Mouse (Mus musculus): ENCODE measurements around the gene Snx5. TPM values are rescaled to one million over a fixed set of nuclear protein-coding genes. Genes with fewer than 3 reads are reported as not detected.

The Snx5 gene
- polyA plus RNA-seq, 1 experiment from 2014 or later = 90.9 TPM

DNA sequence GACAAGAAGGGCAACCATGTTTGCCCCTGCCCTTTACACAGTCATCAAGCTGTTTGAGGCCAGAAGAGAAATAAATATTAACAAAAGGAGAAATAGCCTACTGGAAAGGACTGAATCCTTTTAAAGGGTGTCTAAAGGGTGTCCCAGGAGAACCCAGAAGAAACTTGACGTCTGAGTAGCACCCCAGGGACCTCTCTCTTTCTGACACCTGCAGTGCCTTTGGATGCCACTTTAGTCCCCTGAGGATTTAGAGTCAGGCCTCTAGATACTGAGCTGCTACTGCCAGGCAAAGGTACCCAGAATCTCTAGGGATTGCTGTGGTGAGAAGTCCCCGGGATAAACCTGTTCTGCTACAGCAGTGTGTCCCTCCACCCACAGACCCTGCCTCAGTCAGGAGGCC, 31.4 kb downstream of the Snx5 start:
- Histone ChIP-seq H3K27me3 (replicated peaks) (no peaks in the 10 kb centered on the region), H3K4me1 (no peaks in the 10 kb centered on the region), H3K4me2 (no peak overlapping the region), H3K9ac (no peak overlapping the region), H3K4me3 (no peak overlapping the region), H3K9me3 (0 out of 2 replicates have a peak, but pooled peaks cover 9% of the 10 kb centered on the region), H3K36me3 (no peaks in the 10 kb centered on the region), H3K27ac (replicated peaks) (no peak overlapping the region)
- WGBS = 53% methylated on average over 2 of the region's 2 CpGs
- no peak for ATAC-seq (ENCODE audit: extremely low read depth, insufficient number of reproducible peaks, low FRiP score, low TSS enrichment)

- Histone ChIP-seq H3K9me3 (0 out of 2 replicates have a peak, but pooled peaks cover 11% of the 10 kb centered on the region), H3K9ac (no peak overlapping the region), H3K4me2 (no peak overlapping the region), H3K4me3 (no peak overlapping the region), H3K36me3 (no peaks in the 10 kb centered on the region), H3K27ac (replicated peaks) (no peak overlapping the region), H3K4me1 (no peaks in the 10 kb centered on the region), H3K27me3 (replicated peaks) (no peaks in the 10 kb centered on the region)
- ATAC-seq (ENCODE audit: extremely low read depth, insufficient number of reproducible peaks, low FRiP score, low TSS enrichment) = no peak
- 66% methylated on average over 6 of the region's 6 CpGs for WGBS
Measured at GRCm38 (mm10) chr2:144238341-144238740, 32.4 kb downstream of the Snx5 start.

DNA sequence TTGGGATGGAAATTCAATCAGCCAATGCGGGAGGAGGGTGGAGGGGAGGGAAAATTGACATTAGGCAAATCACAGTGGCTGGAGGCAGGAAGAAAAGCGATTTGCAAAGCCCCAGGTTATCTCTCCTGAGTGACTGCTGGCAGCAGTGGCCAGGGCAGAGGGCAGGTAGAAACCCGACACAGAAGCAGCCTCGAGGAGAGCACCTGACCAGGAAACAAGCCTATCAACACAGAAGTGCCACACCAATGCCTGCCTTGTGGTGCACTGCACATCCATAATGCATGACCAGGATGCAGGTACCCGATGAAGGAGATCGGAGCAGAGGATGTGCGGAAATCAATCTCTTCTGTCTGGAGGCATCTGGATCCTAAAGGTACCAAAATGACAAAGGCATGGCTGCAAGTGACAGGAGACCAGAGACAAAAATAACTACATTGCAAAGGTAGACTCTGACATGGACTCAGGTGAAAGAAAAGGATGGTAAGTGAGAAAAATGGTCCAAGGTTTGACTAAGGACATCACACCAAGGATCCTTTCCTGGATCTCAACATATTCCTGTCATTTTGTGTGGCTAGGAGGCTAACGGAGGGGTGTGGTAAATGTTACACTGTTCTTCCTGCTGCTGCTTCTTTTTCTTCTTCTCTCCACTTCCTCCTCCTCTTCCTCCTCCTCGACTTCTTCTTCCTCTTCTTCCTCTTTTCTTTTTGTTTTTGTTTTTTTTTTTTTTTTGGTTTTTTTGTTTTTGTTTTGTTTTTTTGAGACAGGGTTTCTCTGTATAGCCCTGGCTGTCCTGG, 33.7 kb downstream of the Snx5 start:
- 53% methylated on average over 9 of the region's 9 CpGs for WGBS
- no peak overlapping the region for H3K4me3 ChIP-seq
- no peak for ATAC-seq (ENCODE audit: extremely low read depth, insufficient number of reproducible peaks, low FRiP score, low TSS enrichment)

GRCm38 (mm10) chr2:144235776-144236175, 34.9 kb downstream of the Snx5 start:
- Histone ChIP-seq H3K4me3 (no peak overlapping the region), H3K9ac (no peak overlapping the region), H3K4me2 (no peak overlapping the region), H3K27ac (replicated peaks) (no peak overlapping the region), H3K27me3 (replicated peaks) (no peaks in the 10 kb centered on the region), H3K36me3 (no peaks in the 10 kb centered on the region), H3K9me3 (0 out of 2 replicates have a peak, but pooled peaks cover 11% of the 10 kb centered on the region), H3K4me1 (0 out of 2 replicates have a peak, but pooled peaks cover 2% of the 10 kb centered on the region)
- WGBS = 62% methylated on average over 3 of the region's 3 CpGs
- ATAC-seq (ENCODE audit: extremely low read depth, insufficient number of reproducible peaks, low FRiP score, low TSS enrichment) = no peak

More for the DNA sequence above, 33.7 kb downstream of the Snx5 start:
- 0 out of 2 replicates have a peak, but pooled peaks cover 11% of the 10 kb centered on the region for H3K9me3 ChIP-seq
- no peaks in the 10 kb centered on the region for H3K36me3 ChIP-seq
- no peak overlapping the region for H3K27ac ChIP-seq (replicated peaks)
- H3K4me2 ChIP-seq = no peak overlapping the region
- no peak overlapping the region for H3K9ac ChIP-seq
- no peaks in the 10 kb centered on the region for H3K4me1 ChIP-seq
- H3K27me3 ChIP-seq (replicated peaks) = no peaks in the 10 kb centered on the region

GRCm38 (mm10) chr2:144233534-144233933, 37.2 kb downstream of the Snx5 start:
- Histone ChIP-seq H3K27me3 (replicated peaks) (no peaks in the 10 kb centered on the region), H3K4me1 (0 out of 2 replicates have a peak, but pooled peaks cover 6% of the 10 kb centered on the region), H3K36me3 (no peaks in the 10 kb centered on the region), H3K27ac (replicated peaks) (no peak overlapping the region), H3K9me3 (0 out of 2 replicates have a peak, but pooled peaks cover 11% of the 10 kb centered on the region), H3K4me2 (no peak overlapping the region), H3K9ac (no peak overlapping the region), H3K4me3 (no peak overlapping the region)
- no peak for ATAC-seq (ENCODE audit: extremely low read depth, insufficient number of reproducible peaks, low FRiP score, low TSS enrichment)
- WGBS = 71% methylated on average over 3 of the region's 3 CpGs

- H3K36me3 ChIP-seq = no peaks in the 10 kb centered on the region
- 0 out of 2 replicates have a peak, but pooled peaks cover 15% of the 10 kb centered on the region for H3K9me3 ChIP-seq
- no peak overlapping the region for H3K27ac ChIP-seq (replicated peaks)
- no peaks in the 10 kb centered on the region for H3K27me3 ChIP-seq (replicated peaks)
- no peak for ATAC-seq (ENCODE audit: extremely low read depth, insufficient number of reproducible peaks, low FRiP score, low TSS enrichment)
- no peak overlapping the region for H3K4me3 ChIP-seq
- H3K4me1 ChIP-seq = 0 out of 2 replicates have a peak, but pooled peaks cover 6% of the 10 kb centered on the region
- H3K9ac ChIP-seq = no peak overlapping the region
- H3K4me2 ChIP-seq = no peak overlapping the region
- 61% methylated on average over 5 of the region's 5 CpGs for WGBS
Measured at GRCm38 (mm10) chr2:144231115-144231514, 39.6 kb downstream of the Snx5 start.

DNA sequence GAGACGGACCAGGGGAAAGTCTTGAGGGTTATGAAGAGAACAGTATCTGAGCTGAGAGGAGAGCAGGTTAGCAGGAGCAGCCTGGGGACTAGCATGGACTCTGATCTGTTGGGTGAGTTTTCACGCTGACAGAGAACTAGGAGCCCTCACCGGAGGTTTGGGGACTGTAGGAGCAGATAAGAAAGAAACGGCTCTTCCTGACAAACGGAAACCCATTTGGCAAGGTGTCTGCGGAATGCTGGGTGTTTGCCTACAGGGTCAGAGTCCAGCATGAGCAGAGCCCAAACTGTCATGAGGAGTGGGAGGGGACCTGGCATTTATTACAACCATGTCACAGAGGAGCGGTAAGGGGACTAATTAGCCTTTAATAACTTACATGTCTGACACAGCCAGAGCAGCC, 40.2 kb downstream of the Snx5 start:
- H3K9me3 ChIP-seq = 0 out of 2 replicates have a peak, but pooled peaks cover 15% of the 10 kb centered on the region
- no peak overlapping the region for H3K4me2 ChIP-seq
- H3K27me3 ChIP-seq (replicated peaks) = no peaks in the 10 kb centered on the region
- no peak overlapping the region for H3K9ac ChIP-seq
- 0 out of 2 replicates have a peak, but pooled peaks cover 6% of the 10 kb centered on the region for H3K4me1 ChIP-seq
- no peaks in the 10 kb centered on the region for H3K36me3 ChIP-seq
- H3K27ac ChIP-seq (replicated peaks) = no peak overlapping the region
- WGBS = 19% methylated on average over 7 of the region's 7 CpGs
- no peak overlapping the region for H3K4me3 ChIP-seq
- ATAC-seq (ENCODE audit: extremely low read depth, insufficient number of reproducible peaks, low FRiP score, low TSS enrichment) = no peak

DNA sequence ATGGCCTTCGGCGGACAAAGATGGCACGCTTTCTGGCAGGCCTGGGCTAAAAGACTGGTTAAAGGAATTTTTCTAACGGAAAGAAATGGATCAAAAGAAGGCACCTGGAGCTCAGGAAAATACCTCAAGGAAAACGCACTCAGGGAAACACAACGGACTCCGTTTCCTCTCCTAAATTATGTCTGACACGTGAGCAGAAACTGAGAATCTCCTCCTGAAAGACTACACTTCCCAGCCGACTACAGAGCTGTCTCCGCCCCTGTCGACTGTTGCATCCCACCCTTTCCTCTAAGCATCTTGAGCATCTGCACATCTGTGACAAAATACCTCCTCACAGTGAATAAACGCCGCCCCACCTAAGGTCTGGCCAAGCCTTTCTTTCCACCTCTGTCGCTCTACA, 41.1 kb downstream of the Snx5 start:
- H3K4me3 ChIP-seq = no peak overlapping the region
- no peak for ATAC-seq (ENCODE audit: extremely low read depth, insufficient number of reproducible peaks, low FRiP score, low TSS enrichment)
- peaks cover 10% of the 10 kb centered on the region; the same call in 1 of the 2 replicates for H3K4me1 ChIP-seq
- no peaks in the 10 kb centered on the region for H3K36me3 ChIP-seq
- WGBS = 81% methylated on average over 14 of the region's 14 CpGs
- no peak overlapping the region for H3K9ac ChIP-seq
- H3K27ac ChIP-seq (replicated peaks) = no peak overlapping the region
- H3K4me2 ChIP-seq = no peak overlapping the region
- H3K9me3 ChIP-seq = 0 out of 2 replicates have a peak, but pooled peaks cover 9% of the 10 kb centered on the region
- H3K27me3 ChIP-seq (replicated peaks) = no peaks in the 10 kb centered on the region

DNA sequence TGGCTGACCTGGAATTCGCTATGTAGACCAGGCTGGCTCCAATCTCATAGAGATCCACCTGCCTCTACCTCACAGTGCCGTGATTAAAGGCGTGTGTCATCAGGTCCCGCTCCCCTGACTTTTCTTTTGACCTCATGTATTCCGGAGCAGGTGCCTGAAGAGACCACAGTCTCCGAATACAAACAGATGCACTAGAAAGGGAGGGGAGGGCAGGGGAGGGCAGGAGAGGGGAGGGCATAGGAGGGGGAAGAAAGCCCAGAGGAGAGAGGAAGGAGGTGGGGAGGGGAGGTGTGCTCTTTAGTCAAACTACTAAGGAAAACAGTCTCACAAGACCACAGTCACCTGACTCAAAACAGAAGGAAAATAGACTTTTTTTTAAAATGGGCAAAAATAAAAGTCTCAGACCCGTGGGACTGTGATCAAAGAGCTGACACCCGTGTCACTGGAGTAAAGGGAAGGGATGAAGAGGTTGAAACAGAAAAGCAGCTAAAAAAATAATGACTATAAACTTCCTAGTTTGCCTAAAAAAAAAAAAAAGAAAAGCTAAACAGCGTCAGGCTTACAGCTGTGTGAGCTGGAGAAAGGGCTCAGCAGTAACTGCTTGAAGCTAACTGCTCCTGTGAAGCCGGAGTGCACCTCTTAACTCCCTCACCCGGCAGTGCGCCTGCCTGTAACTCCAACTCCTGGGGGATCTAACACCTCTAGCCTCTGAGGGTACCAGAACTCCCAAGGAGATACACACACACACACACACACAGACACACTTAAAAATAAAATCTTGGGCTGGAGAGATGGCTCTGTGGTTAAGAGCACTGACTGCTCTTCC, 42.0 kb downstream of the Snx5 start:
- H3K27ac ChIP-seq (replicated peaks) = no peak overlapping the region
- ATAC-seq (ENCODE audit: extremely low read depth, insufficient number of reproducible peaks, low FRiP score, low TSS enrichment) = no peak
- no peak overlapping the region for H3K4me2 ChIP-seq
- H3K27me3 ChIP-seq (replicated peaks) = no peaks in the 10 kb centered on the region
- H3K4me3 ChIP-seq = no peak overlapping the region
- H3K4me1 ChIP-seq = peaks cover 15% of the 10 kb centered on the region; the same call in 1 of the 2 replicates
- 74% methylated on average over 12 of the region's 12 CpGs for WGBS
- no peak overlapping the region for H3K9ac ChIP-seq
- H3K36me3 ChIP-seq = no peaks in the 10 kb centered on the region
- 0 out of 2 replicates have a peak, but pooled peaks cover 4% of the 10 kb centered on the region for H3K9me3 ChIP-seq

- Histone ChIP-seq H3K4me2 (no peak overlapping the region), H3K4me1 (peaks cover 15% of the 10 kb centered on the region; the same call in 1 of the 2 replicates), H3K4me3 (no peak overlapping the region), H3K9me3 (0 out of 2 replicates have a peak, but pooled peaks cover 4% of the 10 kb centered on the region), H3K27ac (replicated peaks) (no peak overlapping the region), H3K9ac (no peak overlapping the region), H3K36me3 (no peaks in the 10 kb centered on the region), H3K27me3 (replicated peaks) (no peaks in the 10 kb centered on the region)
- WGBS = 80% methylated on average over 12 of the region's 12 CpGs
- ATAC-seq (ENCODE audit: extremely low read depth, insufficient number of reproducible peaks, low FRiP score, low TSS enrichment) = no peak
Measured at GRCm38 (mm10) chr2:144226906-144227586, 43.7 kb downstream of the Snx5 start.
